Mouse (Mus musculus) ES-E14 (cell line): Measurements from ENCODE around the gene Lefty1.

Source experiments
- CHD2 ChIP-seq: IDR thresholded peaks from 2 replicates; pipeline ENCODE4 v1.6.1; 2014; ENCODE audit warnings: mild to moderate bottlenecking, low read depth, low read length, inconsistent platforms
- HCFC1 ChIP-seq: IDR thresholded peaks from 2 replicates; pipeline ENCODE4 v1.6.1; 2012; ENCODE audit warnings: low read length, inconsistent platforms, borderline replicate concordance; ENCODE audit not compliant: insufficient read depth
- MAFK ChIP-seq: IDR thresholded peaks from 2 replicates; pipeline ENCODE4 v1.6.1; 2014; ENCODE audit warnings: mild to moderate bottlenecking, low read depth, low read length, inconsistent platforms; ENCODE audit not compliant: insufficient read depth
- ZNF384 ChIP-seq: IDR thresholded peaks from 2 replicates; pipeline ENCODE4 v1.6.1; 2012; ENCODE audit warnings: low read depth, low read length, inconsistent platforms

DNA sequence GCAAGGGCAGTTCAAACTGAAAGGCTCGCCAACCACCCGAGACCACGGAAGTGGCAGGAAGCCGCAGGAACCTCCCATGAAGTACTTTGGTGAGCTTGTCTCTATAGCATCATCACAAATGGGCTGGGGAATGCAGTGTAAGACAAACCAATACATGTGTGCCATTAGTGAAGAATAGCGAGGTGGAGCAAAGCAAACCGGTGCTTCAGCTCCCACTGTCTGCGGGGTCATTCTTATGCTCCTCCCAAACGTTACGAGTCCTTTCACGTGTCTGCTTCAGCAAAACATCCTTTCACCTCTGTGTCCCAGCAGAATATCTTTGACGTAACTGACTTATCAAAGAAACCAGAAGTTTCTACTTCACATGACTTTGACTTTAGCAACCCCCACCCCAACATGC, 18.4 kb upstream of the Lefty1 start:
- TF ChIP-seq MAFK, result no peak
- TF ChIP-seq CHD2, result no peak
- TF ChIP-seq ZNF384, result no peak
- TF ChIP-seq HCFC1, result no peak
